Mouse (Mus musculus): Measurements from ENCODE around the gene Phxr2.

DNA sequence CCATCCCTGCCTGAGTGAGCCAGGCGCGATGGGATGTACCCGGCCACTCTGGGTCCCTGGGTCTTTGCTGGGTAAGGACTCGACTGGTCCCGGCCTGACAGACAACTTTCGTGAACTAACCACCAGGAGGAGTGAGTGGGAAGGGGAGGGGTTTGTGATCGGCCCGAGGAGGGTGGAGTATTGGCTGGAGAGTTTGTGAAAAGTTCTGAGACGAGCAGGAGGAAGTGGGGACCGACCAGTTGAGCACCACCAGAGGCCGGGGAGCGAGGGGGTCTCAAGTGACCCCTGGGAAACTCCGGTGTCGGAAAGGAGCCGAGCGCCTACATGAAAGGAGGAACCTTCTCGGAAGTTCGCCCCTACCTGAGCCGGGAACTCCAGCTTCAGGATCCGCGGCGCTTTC is 18.2 kb downstream of the Phxr2 start, which contains the start of gene Galnt4:
- TF ChIP-seq CTCF (IDR thresholded peaks at IDR 0.05; ENCODE audit: low read depth, low read length): no peak
- no peak for TF ChIP-seq GATA1 (IDR thresholded peaks at IDR 0.05; ENCODE audit: borderline replicate concordance, low read length)
- no peak for TF ChIP-seq GATA2 (IDR thresholded peaks at IDR 0.05; ENCODE audit: borderline replicate concordance, low read depth, low read length)
- TF ChIP-seq TAL1 (conservative IDR thresholded peaks at IDR 0.05; ENCODE audit: low read depth, low read length): no peak
- no peak for TF ChIP-seq POLR2AphosphoS5 (IDR thresholded peaks at IDR 0.05; ENCODE audit: insufficient replicate concordance, low read depth, low read length)
